Mouse (Mus musculus) erythroblast, embryonic 14.5 days (primary cell): ENCODE measurements around the gene P2ry10b.

ENCODE experiments used
- GATA1 ChIP-seq: IDR thresholded peaks from 2 replicates; pipeline ENCODE4 v1.6.1; 2012; ENCODE audit warnings: low read length, inconsistent platforms, mixed read lengths
- TAL1 ChIP-seq: IDR thresholded peaks from 3 replicates; pipeline ENCODE4 v1.6.1; 2012; ENCODE audit warnings: low read length, inconsistent platforms, mixed read lengths

DNA sequence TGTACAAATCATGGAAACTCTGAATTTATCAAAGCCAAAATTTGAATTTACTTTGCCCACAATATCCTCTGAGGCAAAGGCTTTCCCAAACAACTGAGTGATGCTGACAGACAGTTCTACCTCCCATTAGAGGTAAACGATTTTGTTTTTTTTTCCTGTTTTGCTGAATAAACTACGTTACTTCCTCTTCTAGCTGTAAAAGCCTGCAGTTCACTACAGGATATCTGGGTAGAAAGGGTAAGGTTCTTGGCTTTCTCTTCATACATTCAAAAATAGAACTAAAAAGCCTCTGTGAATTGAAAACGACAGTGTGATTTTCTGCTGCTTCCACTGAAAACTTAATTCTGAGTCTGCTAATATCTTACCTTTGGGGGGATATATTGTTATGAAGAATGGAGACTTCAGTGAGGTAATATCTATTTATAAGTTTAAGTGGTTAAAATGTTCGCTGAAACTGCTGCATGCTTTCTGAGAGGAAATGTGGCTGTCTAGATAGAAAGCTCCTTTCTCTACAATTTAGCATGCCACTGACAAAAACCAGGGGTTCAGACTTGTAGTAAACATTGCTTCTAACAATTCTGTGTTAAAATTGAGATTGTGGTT is 765 bp downstream of the P2ry10b start:
- TF ChIP-seq GATA1 (no peak), TAL1 (no peak)
